Mouse (Mus musculus) bone marrow, adult 2 months (tissue): ENCODE data around the gene Lrrc28.

Source experiments
- CTCF ChIP-seq: fragments of 200-500 bp; IDR thresholded peaks from 2 replicates; pipeline ENCODE4 v1.5.1; 2011; ENCODE audit warnings: low read length, control low read depth; ENCODE audit not compliant: control insufficient read depth, insufficient read depth
- POLR2A ChIP-seq: fragments of 200-500 bp; IDR thresholded peaks from 2 replicates; pipeline ENCODE4 v1.6.1; 2011; ENCODE audit warnings: low read depth, mild to moderate bottlenecking, control low read depth, low read length, borderline replicate concordance; ENCODE audit not compliant: control insufficient read depth

DNA sequence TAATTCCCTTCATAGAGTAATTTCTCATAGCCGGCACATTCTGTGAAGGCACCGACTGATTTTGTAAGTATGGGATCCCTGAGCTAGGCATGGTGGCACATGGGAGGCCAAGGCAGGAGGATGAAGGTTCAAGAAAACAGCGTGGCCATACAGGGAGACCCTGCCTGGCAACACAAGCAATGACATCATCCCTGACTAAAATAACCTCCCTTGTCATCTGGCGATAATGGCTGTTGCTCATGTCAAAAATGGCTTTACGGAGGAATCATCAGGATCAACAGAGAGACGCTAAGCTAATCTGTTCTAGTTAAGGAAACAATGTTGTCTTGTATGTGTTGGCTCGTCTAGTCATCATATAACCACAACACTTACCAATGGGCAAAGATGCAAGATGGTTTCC, 85.6 kb downstream of the Lrrc28 start:
- TF ChIP-seq CTCF = no peak
- TF ChIP-seq POLR2A = no peak
